Comparison of ENCODE assay signal across 16 mouse cellular contexts in the genomic region with DNA sequence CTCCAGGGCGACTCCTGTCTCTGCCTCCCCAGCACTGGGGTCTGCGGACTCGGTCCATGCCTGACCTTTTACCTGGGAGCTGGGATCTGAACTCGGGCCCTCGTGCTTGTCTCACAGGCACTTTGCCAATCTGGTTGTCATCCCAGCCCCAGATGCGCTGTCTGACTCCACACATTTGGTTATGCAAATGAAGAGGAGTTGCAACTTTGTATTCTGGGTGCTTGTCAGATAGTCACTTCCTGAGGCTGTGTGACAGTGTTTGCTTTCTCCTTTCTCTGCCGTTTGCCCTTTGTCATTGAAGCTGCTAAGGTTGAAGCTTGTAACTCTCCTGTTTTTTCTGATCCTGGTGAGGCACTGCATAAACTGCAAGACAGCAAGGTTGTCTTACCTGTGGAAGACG.
"Had no signal": no experiment of that assay in that cellular context is flagged by ENCODE, and none has a peak within 500 bp of the region (broad histone marks: within the 10 kb centered on the region; RNA-seq: fewer than 3 reads in every experiment).

No protein-coding gene starts in this region.

- H3K4me1 ChIP-seq: intestine, embryonic 15.5 days; limb, embryonic 13.5 days; liver, embryonic 13.5 days; midbrain, embryonic 12.5 days; stomach, embryonic 15.5 days had no signal

- H3K9ac ChIP-seq: intestine, embryonic 15.5 days; limb, embryonic 13.5 days; liver, embryonic 13.5 days; midbrain, embryonic 12.5 days; stomach, embryonic 15.5 days had no signal

- ATAC-seq: intestine, embryonic 15.5 days; midbrain, embryonic 16.5 days had no signal

- H3K27me3 ChIP-seq: intestine, embryonic 15.5 days; limb, embryonic 13.5 days; liver, embryonic 13.5 days; midbrain, embryonic 12.5 days; stomach, embryonic 15.5 days had no signal

- H3K9me3 ChIP-seq: intestine, embryonic 15.5 days; limb, embryonic 13.5 days; liver, embryonic 13.5 days; midbrain, embryonic 12.5 days; stomach, embryonic 15.5 days had no signal

- H3K4me3 ChIP-seq: intestine, embryonic 15.5 days; layer of hippocampus, adult 2 months; limb, embryonic 13.5 days; liver, embryonic 13.5 days; midbrain, embryonic 12.5 days; stomach, embryonic 15.5 days had no signal

- H3K27ac ChIP-seq: intestine, embryonic 15.5 days; kidney, postnatal 0 days; layer of hippocampus, adult 2 months; limb, embryonic 13.5 days; liver, embryonic 13.5 days; midbrain, embryonic 12.5 days; stomach, embryonic 15.5 days had no signal

- H3K36me3 ChIP-seq: intestine, embryonic 15.5 days; stomach, embryonic 15.5 days had no signal

- DNase-seq: kidney, adult 18-20 months; kidney, postnatal 4 days; left cerebral cortex, postnatal 4 days; liver, embryonic 13.5 days; lung, adult 18-20 months; lung, postnatal 36 days; right cerebral cortex, postnatal 14 days; thymus, adult 2 months; thymus, postnatal 25 days had no signal

- H3K4me2 ChIP-seq: intestine, embryonic 15.5 days; limb, embryonic 13.5 days; liver, embryonic 13.5 days; midbrain, embryonic 12.5 days; stomach, embryonic 15.5 days had no signal
